Mouse (Mus musculus) CH12.LX (cell line): ENCODE data around the gene Dnah8.

Experiments used
- CTCF ChIP-seq, 2 experiments: IDR thresholded peaks in 1 of 2; conservative IDR thresholded peaks in 1 of 2; 2 replicates each; pipeline ENCODE4 v1.5.1; 2011 to 2012; ENCODE audit warnings: low read depth in 2 of 2, low read length in 2 of 2, improper control_type of control experiment in 1 of 2, inconsistent platforms in 1 of 2, mild to moderate bottlenecking in 1 of 2, moderate library complexity in 1 of 2
- ELF1 ChIP-seq: IDR thresholded peaks from 2 replicates; pipeline ENCODE4 v1.6.1; 2014; ENCODE audit warnings: low read depth, mild to moderate bottlenecking, inconsistent platforms, low read length, improper control_type of control experiment
- EP300 ChIP-seq: IDR thresholded peaks from 2 replicates; pipeline ENCODE4 v1.6.1; 2011; ENCODE audit warnings: low read length, improper control_type of control experiment
- USF1 ChIP-seq: IDR thresholded peaks from 2 replicates; pipeline ENCODE4 v1.6.1; 2014; ENCODE audit warnings: low read depth, mild to moderate bottlenecking, inconsistent platforms, low read length, improper control_type of control experiment
- ZMIZ1 ChIP-seq: IDR thresholded peaks from 2 replicates; pipeline ENCODE4 v1.6.1; 2012; ENCODE audit warnings: low read depth, mild to moderate bottlenecking, inconsistent platforms, low read length, improper control_type of control experiment

GRCm38 (mm10) chr17:30653010-30653409 is 28.9 kb downstream of the Dnah8 start:
- TF ChIP-seq USF1 (no peak), EP300 (no peak), ELF1 (no peak), CTCF (conservative IDR thresholded peaks at IDR 0.05 in 1 of 2, IDR thresholded peaks at IDR 0.05 in 1 of 2; ENCODE audit: low read depth in 2 of 2, low read length in 2 of 2) (peak; percentile 61 to 95), ZMIZ1 (no peak)
